Mouse (Mus musculus): ENCODE results near the gene Atp11c.

Atp11c gene

DNA sequence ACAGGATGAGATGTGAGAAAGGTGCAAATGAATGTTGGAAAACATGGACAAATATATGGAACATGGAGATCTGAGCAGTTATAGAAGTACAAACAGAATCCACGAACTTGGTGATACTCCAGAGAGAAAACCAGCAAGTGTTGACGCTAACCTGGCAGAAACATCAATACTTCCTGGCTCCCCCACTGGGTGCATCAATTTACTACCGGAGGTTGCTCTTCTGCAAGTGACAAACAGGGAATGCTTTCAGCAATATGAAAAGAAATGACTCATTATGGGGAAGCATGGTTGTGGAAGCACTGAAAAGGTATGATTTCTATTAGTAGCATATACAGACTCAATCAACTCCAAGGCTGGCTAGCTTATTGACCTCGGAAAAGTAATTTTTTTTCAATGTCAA, 198.2 kb downstream of the Atp11c start:
- in situ Hi-C loops (cut with MboI, MseI) = no loop called here

DNA sequence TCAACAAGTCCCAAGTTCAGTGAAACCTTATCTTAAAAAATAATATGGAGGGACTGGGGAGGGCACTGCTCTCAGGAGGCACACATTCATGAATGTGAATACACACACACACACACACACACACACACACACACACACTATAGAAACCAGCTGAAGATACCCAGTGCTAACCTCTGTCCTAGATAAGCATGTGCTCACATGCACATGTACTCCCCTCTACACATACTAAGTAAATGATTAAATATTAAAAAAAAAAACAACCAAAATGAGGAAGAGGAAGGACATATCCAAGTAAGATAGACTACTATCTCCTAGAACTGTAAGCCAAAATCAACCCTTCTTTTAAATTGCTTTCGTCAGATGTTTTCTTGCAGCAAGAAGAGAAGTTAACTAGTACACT, 205.6 kb downstream of the Atp11c start:
- in situ Hi-C loops (cut with MboI, MseI) = no loop called here

DNA sequence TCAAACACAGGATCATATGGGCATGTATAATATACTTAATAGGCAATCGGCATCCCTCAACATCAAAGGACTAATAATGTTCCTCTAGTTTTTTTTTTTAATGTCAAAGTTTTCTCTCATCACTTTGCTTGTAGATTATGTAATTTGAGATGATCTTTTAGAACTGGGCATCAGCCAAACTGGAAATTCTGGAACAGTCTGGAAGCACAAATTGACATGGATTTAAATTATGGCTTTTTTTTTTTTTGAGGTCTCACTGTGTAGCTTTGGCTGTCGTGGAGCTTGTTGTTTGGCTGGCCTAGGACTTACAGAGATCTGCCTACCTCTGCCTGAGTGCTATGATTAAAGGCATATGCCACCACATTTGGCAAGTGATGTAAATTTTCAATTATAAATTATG, 210.8 kb downstream of the Atp11c start:
- in situ Hi-C loops (cut with MboI, MseI) = no loop called here

DNA sequence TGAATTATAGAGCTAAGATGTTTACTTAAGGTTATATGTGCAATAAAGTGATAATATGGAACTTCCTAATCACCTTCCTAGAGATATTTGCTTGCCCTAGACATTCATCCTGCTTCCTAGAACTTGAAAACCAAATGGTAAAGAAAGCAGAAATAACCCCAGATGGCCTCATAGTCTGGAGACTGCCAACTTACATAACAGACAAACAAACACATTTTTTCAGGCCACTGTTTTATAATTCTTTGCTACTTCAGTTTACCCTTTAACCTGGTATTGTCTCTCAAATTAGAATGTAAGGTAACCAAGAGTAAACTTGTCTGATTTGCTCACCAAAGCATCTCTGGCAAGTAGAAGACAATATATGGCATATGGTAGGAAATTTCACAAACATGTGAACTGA, 212.1 kb downstream of the Atp11c start:
- in situ Hi-C loops (cut with MboI, MseI) = no loop called here

DNA sequence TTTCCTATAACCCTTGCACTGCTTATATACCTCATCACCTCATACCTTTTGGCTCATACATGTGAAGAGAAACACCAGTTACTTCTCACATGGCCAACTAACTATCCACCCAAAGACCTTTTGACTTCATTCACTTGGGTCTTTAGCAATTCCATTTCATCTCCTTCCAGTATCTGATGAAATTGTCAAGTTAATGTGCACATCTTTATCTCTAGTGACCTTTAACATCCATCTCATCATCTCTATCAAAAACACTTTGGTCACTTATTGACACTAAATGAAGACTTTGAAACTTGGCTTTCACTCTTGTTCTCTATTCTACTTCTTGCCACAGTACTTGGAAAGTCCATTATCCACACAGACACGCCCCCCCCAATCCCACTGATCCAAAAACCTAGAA, 243.8 kb downstream of the Atp11c start:
- in situ Hi-C loops (cut with MboI, MseI) = no loop called here

DNA sequence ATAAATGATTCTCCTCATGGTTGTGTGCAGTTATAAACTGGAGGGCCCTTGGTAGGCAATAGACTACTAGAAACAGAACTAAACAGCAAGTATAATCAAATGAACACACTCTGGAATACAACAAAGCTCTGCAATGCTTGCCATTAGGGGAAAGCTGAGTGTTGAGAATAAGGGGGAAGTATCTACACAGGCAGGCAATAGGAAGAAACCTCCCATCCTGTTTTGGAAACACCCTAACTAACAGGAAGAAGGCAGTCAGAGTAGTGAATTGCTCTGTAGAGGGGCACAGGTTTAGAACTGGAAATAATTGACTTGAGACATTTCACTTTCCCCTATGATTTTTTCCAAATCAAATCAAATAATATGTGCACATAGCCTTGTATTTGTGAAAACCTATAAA, 247.1 kb downstream of the Atp11c start:
- in situ Hi-C loops (cut with MboI, MseI) = no loop called here

DNA sequence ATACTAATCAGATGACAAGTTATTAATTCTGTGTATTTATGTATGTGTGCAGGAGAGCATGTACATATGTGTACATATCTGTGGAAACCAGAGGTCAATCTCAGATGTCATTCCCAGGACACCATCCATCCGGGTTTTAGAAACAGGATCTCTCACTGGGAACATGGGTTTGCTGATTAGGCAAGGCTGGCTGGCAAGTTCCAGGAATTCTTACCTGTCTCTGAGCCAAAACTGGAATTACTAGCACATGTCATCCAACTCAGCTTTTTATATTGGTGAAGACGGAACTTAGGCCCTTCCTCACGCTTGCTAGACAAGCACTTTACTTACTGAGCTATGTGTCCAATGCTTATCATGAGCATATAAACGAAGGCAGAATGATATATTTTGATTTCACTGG, 247.5 kb downstream of the Atp11c start:
- in situ Hi-C loops (cut with MboI, MseI) = no loop called here

DNA sequence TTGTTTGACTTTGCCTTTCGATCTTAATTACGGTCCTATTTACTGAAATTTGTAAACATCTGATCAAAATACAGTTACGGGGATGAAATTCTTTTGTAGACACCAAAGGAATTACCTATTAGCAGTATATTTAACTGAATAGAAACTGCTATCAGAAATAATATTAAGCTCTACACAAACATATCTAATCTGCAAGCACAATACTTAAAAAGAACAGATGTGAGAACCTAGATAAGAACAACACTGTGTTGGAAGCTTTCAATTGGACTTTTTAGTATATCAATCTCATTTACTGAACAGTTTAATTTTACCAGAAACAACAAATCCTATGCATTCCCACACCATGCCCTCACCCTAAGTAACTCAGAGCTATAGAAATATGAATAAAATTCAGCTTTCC, 262.8 kb downstream of the Atp11c start:
- in situ Hi-C loops (cut with MboI, MseI) = no loop called here

DNA sequence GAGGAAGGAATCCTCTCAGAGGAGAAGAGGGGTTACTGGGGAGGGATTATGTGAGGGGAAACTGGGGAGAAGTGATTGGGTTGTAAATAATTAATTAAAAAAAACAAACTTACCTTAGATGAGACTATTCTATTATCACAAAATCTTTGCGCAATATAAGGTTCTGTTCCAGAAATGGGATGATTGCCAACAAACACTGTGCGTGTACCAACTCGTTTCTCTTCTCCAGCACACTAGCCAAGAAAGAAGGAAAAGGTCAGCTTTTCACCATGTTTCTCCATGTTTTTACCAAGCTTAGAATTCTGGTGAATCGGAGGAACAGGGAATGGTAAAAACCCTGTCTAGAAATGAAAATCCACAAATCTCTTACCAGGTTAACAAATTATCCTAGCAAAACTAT, 271.2 kb downstream of the Atp11c start:
- in situ Hi-C loops (cut with MboI, MseI) = no loop called here

DNA sequence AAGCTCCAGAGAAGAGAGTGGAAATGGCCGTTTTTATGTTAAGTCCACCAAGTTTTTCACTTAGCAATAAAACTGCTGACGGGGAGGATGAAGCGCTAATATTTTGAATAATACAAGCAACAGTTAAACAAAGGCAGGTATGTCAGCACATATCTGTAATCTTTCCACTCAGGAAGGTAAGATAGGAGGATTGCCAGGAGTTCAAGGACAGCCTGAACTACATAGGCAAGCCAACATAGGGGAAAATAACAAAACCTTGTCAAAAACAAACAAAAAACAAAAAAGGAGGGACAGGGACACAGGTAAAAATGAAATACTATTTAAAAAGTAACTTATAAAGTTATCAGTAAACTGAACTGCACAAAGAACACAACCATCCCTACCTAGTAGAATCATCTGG, 274.8 kb downstream of the Atp11c start:
- in situ Hi-C loops (cut with MboI, MseI) = no loop called here

DNA sequence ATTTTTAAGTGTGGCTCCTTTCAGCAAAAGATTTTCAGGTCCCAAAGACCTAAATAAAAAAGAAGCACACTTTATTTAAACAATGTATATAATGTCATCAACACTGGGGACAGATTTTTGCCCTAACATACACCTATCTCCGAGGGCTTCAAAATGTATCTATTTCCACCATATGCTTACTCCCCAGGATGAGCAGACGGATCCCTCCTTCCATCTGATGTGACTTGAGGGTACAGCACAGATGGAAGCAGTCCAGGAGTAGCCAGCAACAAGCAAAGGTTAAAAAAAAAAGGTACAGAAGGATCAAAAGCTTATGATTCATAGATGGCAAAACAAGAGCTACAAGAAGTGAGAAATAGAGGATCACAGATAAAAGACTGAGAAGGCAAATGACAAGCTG, 300.2 kb downstream of the Atp11c start:
- in situ Hi-C loops (cut with MboI, MseI) = no loop called here

DNA sequence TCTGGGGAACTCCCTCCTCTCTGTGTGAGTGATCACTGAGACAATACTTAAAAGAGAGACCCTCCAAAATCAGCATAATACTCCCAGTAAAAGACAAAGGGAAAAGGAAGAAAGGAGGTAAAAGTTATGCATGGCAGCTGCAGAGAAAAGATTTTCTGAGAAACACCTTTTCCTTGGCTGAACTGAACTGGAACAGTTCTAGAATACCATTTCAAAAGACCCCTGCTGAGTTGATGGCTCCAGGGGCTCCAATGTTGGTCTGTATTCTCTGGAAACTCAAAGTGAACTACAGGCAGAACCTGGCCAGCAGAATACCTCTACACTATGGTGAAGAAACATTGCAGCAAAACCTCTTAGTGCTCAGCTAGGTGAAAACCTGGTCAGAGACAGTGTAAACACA, 337.2 kb downstream of the Atp11c start:
- in situ Hi-C loops (cut with MboI, MseI) = no loop called here

DNA sequence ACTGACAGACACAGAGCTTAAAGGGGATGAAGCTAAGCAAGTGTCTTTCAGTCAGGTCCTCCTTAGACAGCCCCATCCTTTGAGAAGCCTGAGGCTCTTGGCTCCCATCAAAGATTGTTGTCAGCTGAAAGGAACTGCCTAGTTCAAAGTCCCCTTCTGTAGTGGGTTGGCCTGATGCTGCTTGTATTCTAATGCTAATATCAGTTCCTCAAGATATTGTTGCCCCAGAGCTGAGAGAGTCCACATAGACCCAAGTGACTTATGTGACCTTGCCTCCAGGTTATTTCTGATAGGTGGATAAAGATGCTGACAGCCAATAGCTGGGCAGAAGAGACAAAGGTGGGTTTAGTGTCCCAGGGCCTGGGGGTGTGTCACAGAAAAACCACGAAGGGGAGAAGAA, 404.8 kb downstream of the Atp11c start:
- in situ Hi-C loops (cut with MboI, MseI) = no loop called here

DNA sequence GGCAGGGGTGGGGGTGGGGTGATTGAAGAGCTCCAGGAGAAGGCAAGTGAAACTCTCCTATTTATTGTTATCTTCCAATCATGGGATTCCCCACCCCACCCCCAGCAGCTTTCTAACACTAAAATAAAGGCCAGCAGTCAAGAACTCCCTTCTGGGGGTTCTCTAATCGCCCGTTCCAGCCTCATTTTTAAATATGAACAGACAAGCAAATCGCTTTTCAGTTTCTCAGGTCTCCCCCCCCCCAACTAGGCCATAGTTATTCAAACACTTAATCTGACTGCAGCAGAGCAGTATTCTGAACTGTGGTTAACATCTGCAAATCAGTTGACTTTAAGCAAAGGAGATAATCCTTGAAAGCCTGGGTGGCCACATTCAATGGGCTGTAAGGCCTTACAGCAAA, 409.9 kb downstream of the Atp11c start:
- in situ Hi-C loops (cut with MboI, MseI) = no loop called here

DNA sequence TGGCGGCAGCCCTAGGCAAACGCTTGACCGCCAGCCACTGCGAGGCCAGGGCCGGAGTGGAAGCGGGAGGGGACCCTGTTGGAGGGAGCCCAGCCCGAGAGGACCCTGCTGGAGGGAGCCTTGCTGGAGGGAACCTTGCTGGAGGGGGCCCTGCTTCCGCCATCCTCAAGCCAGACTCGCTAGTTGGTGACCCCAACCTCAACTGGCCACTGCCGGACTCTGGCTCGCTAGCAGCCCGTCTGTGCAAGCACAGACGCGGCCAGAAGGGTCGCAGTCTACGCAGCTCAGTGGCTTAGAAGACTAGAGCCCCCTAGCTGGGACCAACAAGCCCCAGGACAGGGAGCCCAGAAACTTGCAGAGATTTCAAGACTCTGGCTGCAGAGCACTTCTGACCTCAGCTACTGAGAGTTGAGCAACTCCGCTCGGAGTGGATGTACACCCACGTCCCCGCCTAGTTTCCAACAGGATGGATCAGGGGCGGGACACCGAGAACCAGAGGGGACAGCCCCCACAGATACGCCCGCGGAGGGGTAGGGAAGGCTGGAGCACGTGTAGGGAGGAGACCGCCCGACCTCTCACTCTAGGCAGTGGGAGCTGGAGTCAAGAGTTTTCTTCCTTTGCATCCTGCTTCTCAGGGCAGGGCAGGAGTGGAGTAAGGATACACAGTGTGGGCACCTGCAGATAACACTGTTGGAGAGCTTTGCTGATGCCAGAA, 413.6 kb downstream of the Atp11c start, which contains the start of gene Mcf2:
Gene Mcf2 (minus strand): TSS at position 346 of the 715 bp plus-strand sequence.
- in situ Hi-C loops (cut with MboI, MseI) = no loop called here

DNA sequence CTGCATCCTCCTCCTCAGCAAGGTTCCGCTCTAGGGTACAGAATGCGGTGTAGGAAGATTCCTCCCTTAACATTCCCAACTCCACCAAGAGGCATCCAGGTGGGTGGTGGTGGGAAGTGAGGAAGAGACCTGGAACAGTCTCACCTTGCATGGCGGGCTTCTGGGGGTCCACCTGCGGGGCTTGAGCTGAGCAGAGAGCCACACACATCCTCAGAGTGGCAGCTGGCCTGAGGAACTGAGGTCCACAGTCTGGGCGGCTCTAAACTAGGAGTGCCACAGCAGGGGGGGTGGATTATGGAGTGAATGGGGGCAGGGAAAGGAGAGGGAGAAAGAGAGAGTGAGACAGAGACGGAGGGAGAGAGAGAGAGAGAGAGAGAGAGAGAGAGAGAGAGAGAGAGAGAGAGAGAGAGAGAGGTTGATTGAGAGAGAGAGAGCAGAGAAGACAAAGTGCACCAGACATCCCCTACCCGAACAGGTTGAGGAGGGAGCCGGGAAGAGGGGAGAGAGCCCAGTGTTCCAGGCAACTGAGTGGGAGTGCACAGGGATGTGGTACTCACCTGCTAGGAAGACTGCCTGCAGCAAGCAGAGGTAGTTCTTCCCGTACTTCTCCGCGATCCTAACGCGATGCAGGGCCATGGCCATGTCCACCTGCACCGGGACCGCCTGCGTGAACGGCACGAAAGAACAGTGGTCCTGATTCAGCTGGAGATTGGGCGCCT, 414.3 kb downstream of the Atp11c start:
- in situ Hi-C loops (cut with MboI, MseI) = no loop called here

All from T-helper 17 cell (primary cell).